ENCODE assay signal across 24 mouse cellular contexts in genomic region chr12:35775396-35775795, GRCm38 (mm10).
DNase-seq lines count a peak whose midpoint lies in the region; ATAC-seq and TF ChIP-seq lines count a peak whose summit lies in the region.
"Had no signal": no experiment of that assay in that cellular context is flagged by ENCODE, and none has a peak within 500 bp of the region (broad histone marks: within the 10 kb centered on the region; RNA-seq: fewer than 3 reads in every experiment).

No protein-coding gene starts in this region.

- no peaks in the 10 kb centered on the region for H3K9me3 ChIP-seq in embryonic facial prominence, embryonic 11.5 days (replicated peaks; ENCODE audit: control insufficient read depth, low read length)
- H3K9me3 ChIP-seq in embryonic facial prominence, embryonic 10.5 days = no peaks in the 10 kb centered on the region

- CTCF ChIA-PET in Patski (lab: Charles Lee) = no interaction called here

- ATAC-seq in embryonic facial prominence, embryonic 11.5 days (replicated peaks; ENCODE audit: insufficient number of reproducible peaks, low FRiP score, low TSS enrichment, low read depth) = no peak
- no peak for ATAC-seq in Patski
- ATAC-seq: activated CD4-positive, CD25-positive, alpha-beta regulatory T cell, adult 4 months; CD4-positive, CD25-positive, alpha-beta regulatory T cell, adult 4 months had no signal

- H3K27ac ChIP-seq in embryonic facial prominence, embryonic 11.5 days (replicated peaks; ENCODE audit: low read depth, low read length) = no peak overlapping the region
- no peak overlapping the region for H3K27ac ChIP-seq in embryonic facial prominence, embryonic 10.5 days (replicated peaks)

- in situ Hi-C loops in Patski (cut with MboI; ENCODE audit: low pct_unique_long_range_greater_than_20kb) = no loop called here

- no peaks in the 10 kb centered on the region for H3K36me3 ChIP-seq in embryonic facial prominence, embryonic 11.5 days (replicated peaks; ENCODE audit: control insufficient read depth, insufficient read depth, low read depth, low read length)
- H3K36me3 ChIP-seq in embryonic facial prominence, embryonic 10.5 days (replicated peaks) = no peaks in the 10 kb centered on the region
- H3K36me3 ChIP-seq: G1E had no signal

- POLR2A ChIA-PET in Patski (lab: Charles Lee) = no interaction called here

- WGBS in embryonic facial prominence, embryonic 11.5 days = 84% methylated on average over 2 of the region's 2 CpGs
- 87% methylated on average over 2 of the region's 2 CpGs for WGBS in embryonic facial prominence, embryonic 10.5 days

- DNase-seq in embryonic facial prominence, embryonic 11.5 days (ENCODE audit: low spot score) = peak; percentile 33
- no peak for DNase-seq in embryonic facial prominence, embryonic 10.5 days (ENCODE audit: low spot score)
- DNase-seq in 3T3-L1 (ENCODE audit: low read depth, low spot score) (peak; percentile 65), NIH3T3 (ENCODE audit: low read depth) (peak; percentile 66), Patski (ENCODE audit: low read depth, low spot score) (peak; percentile 13)
- no peak for DNase-seq in yolk sac, embryonic 10.5 days (ENCODE audit: low spot score)
- no peak for DNase-seq in lung, postnatal 25 days (ENCODE audit: low spot score)
- no peak for DNase-seq in right cerebral cortex, postnatal 14 days
- DNase-seq: adrenal gland, adult 2 months; adrenal gland, adult 8-10 months; adrenal gland, postnatal 10 days; adrenal gland, postnatal 14 days; adrenal gland, postnatal 25 days; adrenal gland, postnatal 36 days; B cell, adult 2 months; cerebellum, adult 11 months; cerebellum, adult 11-12 months; cerebellum, adult 18-20 months; cerebellum, adult 2 months; cerebellum, adult 8-10 months had no signal

- no peak for TF ChIP-seq CTCF in Patski (IDR thresholded peaks at IDR 0.05)

- H3K4me3 ChIP-seq in embryonic facial prominence, embryonic 11.5 days (ENCODE audit: low read depth, low read length) = no peak overlapping the region
- H3K4me3 ChIP-seq in embryonic facial prominence, embryonic 10.5 days = no peak overlapping the region

- no peak overlapping the region for H3K9ac ChIP-seq in embryonic facial prominence, embryonic 11.5 days (replicated peaks; ENCODE audit: low read length)

- no peaks in the 10 kb centered on the region for H3K4me1 ChIP-seq in embryonic facial prominence, embryonic 11.5 days (ENCODE audit: control insufficient read depth, insufficient read depth, low read length)
- no peaks in the 10 kb centered on the region for H3K4me1 ChIP-seq in embryonic facial prominence, embryonic 10.5 days

- no peaks in the 10 kb centered on the region for H3K27me3 ChIP-seq in embryonic facial prominence, embryonic 11.5 days (ENCODE audit: control insufficient read depth, insufficient read depth, low read length)
- no peaks in the 10 kb centered on the region for H3K27me3 ChIP-seq in embryonic facial prominence, embryonic 10.5 days (replicated peaks; ENCODE audit: low read depth, poor library complexity, severe bottlenecking)
- no peaks in the 10 kb centered on the region for H3K27me3 ChIP-seq in Patski
- H3K27me3 ChIP-seq: CH12.LX had no signal

- no peak overlapping the region for H3K4me2 ChIP-seq in embryonic facial prominence, embryonic 11.5 days (ENCODE audit: low read depth, low read length)

Comparison
In these comparisons a context has a peak if more than half of its experiments do, and no peak if none do; other contexts are left out.
1. DNase-seq: peak in embryonic facial prominence, embryonic 11.5 days (single experiment), 3T3-L1 (single experiment), NIH3T3 (single experiment) and Patski (single experiment); none in embryonic facial prominence, embryonic 10.5 days (single experiment), yolk sac, embryonic 10.5 days (single experiment), lung, postnatal 25 days (single experiment) and right cerebral cortex, postnatal 14 days (single experiment).